Mouse (Mus musculus): Measurements from ENCODE around the gene Vmn2r15. TPM values are rescaled to one million over a fixed set of nuclear protein-coding genes. Genes with fewer than 3 reads are reported as not detected.

Gene Vmn2r15
- not detected in 2 replicates for polyA plus RNA-seq (2016; fragmentation: Nextera tagmentation; extraction: Ambion mirVana)

DNA sequence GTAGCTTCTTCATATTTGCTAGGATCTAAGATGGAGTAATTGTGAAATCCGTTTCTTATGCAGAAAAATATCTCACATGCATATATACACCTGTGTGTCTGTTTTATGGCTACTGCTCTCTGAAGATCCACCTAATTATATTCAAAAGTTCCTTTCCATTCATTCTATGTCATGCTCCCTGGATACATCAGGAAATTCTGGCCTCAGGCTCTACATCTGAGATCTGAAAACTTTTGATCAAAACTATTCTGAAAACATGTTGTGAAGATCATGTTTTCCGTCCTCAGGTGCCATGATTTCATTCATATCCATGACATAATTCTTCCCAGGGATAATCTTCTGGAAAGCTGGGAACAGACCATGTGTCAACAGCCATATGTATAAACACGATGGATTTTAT is at the start of gene Vmn2r15:
TSS of gene Vmn2r15 (minus strand) at position 101 of the 400 bp plus-strand sequence.
- WGBS = 52% methylated on average over 3 of the region's 3 CpGs
- Histone ChIP-seq H3K4me1 (no peaks in the 10 kb centered on the region), H3K27me3 (no peaks in the 10 kb centered on the region), H3K36me3 (no peaks in the 10 kb centered on the region), H3K9ac (no peak within 1 kb of the TSS), H3K27ac (no peak within 1 kb of the TSS), H3K9me3 (no peaks in the 10 kb centered on the region; the same call in 1 of the 2 replicates), H3K4me3 (no peak within 1 kb of the TSS), H3K4me2 (replicated peaks) (no peak within 1 kb of the TSS)
- ATAC-seq (ENCODE audit: insufficient number of reproducible peaks, insufficient read depth, low FRiP score, low TSS enrichment) = no peak

GRCm38 (mm10) chr5:109329862-109330261 is 32.4 kb upstream of the Vmn2r15 start, which contains the start of gene Vmn2r16:
Vmn2r16 (plus strand) TSS chr5:109330162.
- Histone ChIP-seq H3K9ac (no peak within 1 kb of the TSS), H3K36me3 (no peaks in the 10 kb centered on the region), H3K4me2 (replicated peaks) (no peak within 1 kb of the TSS), H3K4me1 (no peaks in the 10 kb centered on the region), H3K4me3 (no peak within 1 kb of the TSS), H3K9me3 (peaks cover 12% of the 10 kb centered on the region; the same call in 1 of the 2 replicates), H3K27ac (no peak within 1 kb of the TSS), H3K27me3 (no peaks in the 10 kb centered on the region)
- no peak for ATAC-seq (ENCODE audit: insufficient number of reproducible peaks, insufficient read depth, low FRiP score, low TSS enrichment)
- WGBS = 53% methylated on average over 2 of the region's 2 CpGs

DNA sequence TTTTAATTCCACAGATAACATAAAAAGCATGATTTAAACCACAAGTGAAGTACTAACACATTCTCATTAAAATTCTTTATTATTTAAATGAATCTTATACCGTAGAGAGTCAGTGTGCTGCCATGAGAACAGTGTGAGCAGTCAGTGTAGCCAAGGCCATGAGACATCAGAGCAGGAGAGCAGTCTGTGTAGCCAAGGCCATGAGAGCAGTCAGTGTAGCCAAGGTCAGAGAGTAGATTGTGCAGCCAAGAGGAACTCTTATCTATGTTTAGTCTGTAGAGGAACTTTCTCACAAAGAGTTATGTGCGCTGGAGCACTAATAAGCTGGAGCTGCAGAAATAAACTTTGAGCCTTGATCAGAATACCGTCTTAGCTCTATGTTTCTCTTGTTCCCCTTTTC is 2.8 kb downstream of the Vmn2r15 start:
- Histone ChIP-seq H3K9ac (no peak overlapping the region), H3K4me2 (replicated peaks) (no peak overlapping the region), H3K27me3 (no peaks in the 10 kb centered on the region), H3K4me1 (no peaks in the 10 kb centered on the region), H3K36me3 (no peaks in the 10 kb centered on the region), H3K4me3 (no peak overlapping the region), H3K27ac (no peak overlapping the region), H3K9me3 (peaks cover 4% of the 10 kb centered on the region; the same call in 1 of the 2 replicates)
- no peak for ATAC-seq (ENCODE audit: insufficient number of reproducible peaks, insufficient read depth, low FRiP score, low TSS enrichment)
- WGBS = 87% methylated on average over 3 of the region's 3 CpGs

Other genes starting within 250 kb of the Vmn2r15 start
- not detected in 2 replicates for gene Vmn2r11, start 238.1 kb downstream of the Vmn2r15 start, polyA plus RNA-seq (2016; fragmentation: Nextera tagmentation; extraction: Ambion mirVana)
- not detected in 2 replicates for gene Vmn2r12, start 199.7 kb downstream of the Vmn2r15 start, polyA plus RNA-seq (2016; fragmentation: Nextera tagmentation; extraction: Ambion mirVana)
- not detected in 2 replicates for gene Vmn2r13, start 105.4 kb downstream of the Vmn2r15 start, polyA plus RNA-seq (2016; fragmentation: Nextera tagmentation; extraction: Ambion mirVana)
- gene Vmn2r14, start 72.9 kb downstream of the Vmn2r15 start, polyA plus RNA-seq (2016; fragmentation: Nextera tagmentation; extraction: Ambion mirVana) = not detected in 2 replicates
- not detected in 2 replicates for gene Vmn2r16, start 32.5 kb upstream of the Vmn2r15 start, polyA plus RNA-seq (2016; fragmentation: Nextera tagmentation; extraction: Ambion mirVana)
- not detected in 2 replicates for gene Vmn2r17, start 122.0 kb upstream of the Vmn2r15 start, polyA plus RNA-seq (2016; fragmentation: Nextera tagmentation; extraction: Ambion mirVana)

Measured in embryonic facial prominence, embryonic 12.5 days (tissue).